Mouse (Mus musculus): Measurements from ENCODE around the gene Dhx33. TPM values are rescaled to one million over a fixed set of nuclear protein-coding genes. Genes with fewer than 3 reads are reported as not detected.

Dhx33 gene
- polyA plus RNA-seq, 1 experiment from 2014 or later: 30.4 TPM

DNA sequence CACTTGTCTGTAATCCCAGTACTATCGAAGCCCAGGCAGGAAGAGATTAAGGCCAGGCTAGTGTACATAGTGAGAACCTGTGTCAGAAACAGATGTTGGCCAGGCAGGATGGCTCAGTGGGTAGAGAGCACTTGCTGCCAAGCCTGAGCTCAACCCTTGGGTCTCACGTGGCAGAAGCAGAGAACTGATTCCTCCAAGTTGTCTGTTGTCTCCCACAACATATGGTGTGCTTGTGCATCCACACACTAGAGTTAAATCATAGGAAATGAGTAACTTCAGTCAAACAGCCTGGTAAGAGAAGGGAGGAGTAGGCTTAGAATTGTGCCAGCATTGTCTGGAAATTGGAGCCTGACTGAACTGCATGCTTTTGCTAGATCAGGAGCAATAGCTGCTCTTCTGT, 29.0 kb downstream of the Dhx33 start:
- no peak overlapping the region for H3K4me3 ChIP-seq
- H3K36me3 ChIP-seq (replicated peaks): peaks cover 83% of the 10 kb centered on the region
- H3K27me3 ChIP-seq (replicated peaks; ENCODE audit: low read depth, poor library complexity, severe bottlenecking): no peaks in the 10 kb centered on the region
- H3K27ac ChIP-seq (replicated peaks): no peak overlapping the region
- H3K9me3 ChIP-seq: no peaks in the 10 kb centered on the region
- peaks cover 8% of the 10 kb centered on the region for H3K4me1 ChIP-seq
- WGBS: 78% methylated on average over 2 of the region's 2 CpGs
- DNase-seq (ENCODE audit: low spot score): no peak

DNA sequence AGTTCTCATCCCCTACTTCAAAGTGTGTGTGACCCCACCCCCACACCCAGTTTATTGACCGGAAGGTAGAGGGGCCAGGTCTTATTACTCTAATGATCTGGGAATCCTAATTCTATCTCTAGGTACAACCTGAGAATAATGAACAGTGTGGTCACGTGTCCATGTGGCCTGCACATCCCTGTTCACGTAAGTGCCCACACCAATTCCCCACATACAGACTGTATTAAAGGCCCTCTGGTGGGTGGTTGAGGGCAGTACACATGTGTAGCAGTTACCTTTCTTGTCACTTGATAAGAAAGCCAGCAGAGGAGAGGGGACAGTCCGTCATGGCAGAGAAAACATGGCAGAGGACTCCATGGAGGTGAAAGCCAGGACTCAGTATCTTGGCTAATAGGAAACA, 30.3 kb downstream of the Dhx33 start:
- Histone ChIP-seq H3K27ac (replicated peaks) (no peak overlapping the region), H3K4me1 (peaks cover 11% of the 10 kb centered on the region), H3K9me3 (no peaks in the 10 kb centered on the region), H3K27me3 (replicated peaks; ENCODE audit: low read depth, poor library complexity, severe bottlenecking) (no peaks in the 10 kb centered on the region), H3K4me3 (no peak overlapping the region), H3K36me3 (replicated peaks) (peaks cover 70% of the 10 kb centered on the region)
- WGBS: 78% methylated on average over 4 of the region's 4 CpGs
- DNase-seq (ENCODE audit: low spot score): peak; percentile 20

DNA sequence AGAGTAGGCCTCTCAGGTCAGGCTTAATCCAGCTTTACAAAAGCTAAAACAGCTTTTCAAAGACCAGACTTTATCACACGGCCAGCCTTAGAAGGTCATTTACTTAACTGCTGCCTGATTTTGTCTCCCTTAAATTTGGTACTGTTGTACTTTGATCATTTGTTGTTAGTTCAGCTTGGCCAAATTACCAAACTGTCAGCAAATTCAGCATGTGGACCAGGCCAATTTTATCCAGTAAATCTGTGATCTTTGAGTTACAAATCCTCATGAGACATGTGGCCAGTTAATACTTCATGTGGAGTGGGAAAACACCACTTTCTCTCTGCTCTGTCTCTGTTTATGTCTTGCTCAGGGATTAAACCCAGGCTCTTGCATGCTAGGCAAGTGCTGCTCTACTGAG, 31.7 kb downstream of the Dhx33 start:
- no peak for DNase-seq (ENCODE audit: low spot score)
- 72% methylated on average over 1 of the region's 1 CpGs for WGBS

DNA sequence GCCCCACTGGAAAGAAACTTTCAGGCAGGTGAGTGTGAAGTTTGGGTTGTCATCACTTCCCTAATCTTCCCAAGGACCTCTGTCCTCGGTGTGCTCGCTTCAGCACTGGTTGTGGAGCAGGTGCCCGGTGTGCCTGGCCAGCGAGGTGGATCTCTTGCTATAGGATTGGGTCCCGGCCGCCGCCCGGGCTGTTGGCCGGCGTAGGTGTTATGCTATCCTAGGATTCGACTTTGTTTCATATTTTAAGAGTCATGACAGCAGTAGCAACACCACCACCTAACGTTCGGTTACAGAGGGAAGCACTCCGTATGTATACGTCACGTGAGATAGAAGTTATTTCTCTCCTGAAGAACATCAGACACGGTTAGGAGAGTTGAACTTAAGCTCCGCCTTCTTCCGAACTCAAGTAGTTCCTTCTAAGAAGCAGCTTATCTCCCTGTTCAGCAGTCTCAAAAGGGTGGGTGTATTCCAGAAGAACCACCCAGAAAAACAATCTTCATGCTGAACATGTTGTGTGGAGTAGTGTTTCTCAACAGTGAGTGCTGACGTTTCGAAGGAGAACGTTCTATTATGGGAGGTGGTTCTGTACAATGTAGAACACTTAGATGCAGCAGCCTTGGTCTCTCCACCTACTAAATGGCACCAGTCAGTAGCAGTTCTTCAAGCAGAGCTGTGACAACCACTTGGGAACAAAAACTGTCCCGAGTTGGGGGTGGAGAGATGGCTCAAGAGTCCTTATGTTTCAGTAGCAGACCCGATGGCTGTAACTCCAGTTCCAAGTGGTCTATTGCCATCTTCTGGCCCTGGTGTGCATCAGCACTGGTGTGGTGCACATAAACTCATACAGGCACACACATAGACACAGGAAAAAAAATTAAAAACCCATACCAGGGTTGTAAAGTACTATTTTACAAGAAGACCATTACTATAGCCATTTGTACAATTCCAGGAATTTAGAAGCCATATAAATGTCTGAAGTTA, 33.4 kb downstream of the Dhx33 start:
- WGBS: 20% methylated on average over 24 of the region's 24 CpGs
- H3K36me3 ChIP-seq (replicated peaks): peaks cover 53% of the 10 kb centered on the region
- H3K27ac ChIP-seq (replicated peaks): peak overlapping the region; percentile 96

More for the DNA sequence above, 31.7 kb downstream of the Dhx33 start:
- Histone ChIP-seq H3K9me3 (no peaks in the 10 kb centered on the region), H3K27me3 (replicated peaks; ENCODE audit: low read depth, poor library complexity, severe bottlenecking) (no peaks in the 10 kb centered on the region), H3K27ac (replicated peaks) (no peak overlapping the region), H3K36me3 (replicated peaks) (peaks cover 58% of the 10 kb centered on the region), H3K4me3 (no peak overlapping the region), H3K4me1 (peaks cover 21% of the 10 kb centered on the region)

DNA sequence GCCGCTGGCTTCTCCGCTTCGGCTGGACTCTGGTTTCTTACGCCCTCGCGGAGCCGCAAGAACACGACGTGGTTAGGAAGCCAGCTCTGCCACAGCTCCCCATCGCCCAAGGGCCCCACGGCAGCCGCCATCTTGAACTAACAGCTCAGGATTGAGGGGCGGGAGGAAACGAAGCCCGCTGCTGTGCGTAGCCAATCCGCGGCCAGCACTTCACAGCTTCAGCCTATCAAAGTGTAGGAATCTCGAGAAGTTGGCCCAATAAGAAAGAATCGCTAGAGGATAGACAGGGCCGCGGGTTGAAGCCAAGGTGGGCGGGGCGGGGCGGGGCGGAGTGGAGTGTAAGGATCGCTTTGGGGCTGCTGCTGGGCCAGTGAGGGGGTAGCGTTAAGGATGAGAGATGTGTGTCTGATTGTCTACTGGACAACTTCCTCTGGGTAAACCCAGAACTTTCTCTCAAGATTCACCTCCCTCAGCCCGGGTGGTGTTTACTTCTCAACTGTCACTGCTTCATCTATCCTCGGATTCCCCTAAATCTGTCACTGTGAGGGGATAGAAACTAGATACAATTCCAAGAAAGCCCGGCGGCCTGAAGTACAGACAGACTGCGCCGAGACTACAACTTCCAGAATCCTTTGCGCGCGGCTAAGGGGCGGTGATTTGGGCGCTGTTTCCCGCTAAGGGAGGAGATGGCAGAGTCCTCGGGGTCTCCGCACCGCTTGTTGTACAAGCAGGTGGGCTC, 34.2 kb downstream of the Dhx33 start, which contains the start of the genes Nup88 and Rpain:
Gene Nup88 (minus strand): TSS at position 153 of the 739 bp plus-strand sequence.
Gene Rpain (plus strand): TSS at position 393 of the 739 bp plus-strand sequence.
- Histone ChIP-seq H3K36me3 (replicated peaks) (peaks cover 53% of the 10 kb centered on the region), H3K4me1 (peaks cover 21% of the 10 kb centered on the region), H3K4me3 (peak within 1 kb of the TSS; percentile 92), H3K27me3 (replicated peaks; ENCODE audit: low read depth, poor library complexity, severe bottlenecking) (no peaks in the 10 kb centered on the region), H3K9me3 (no peaks in the 10 kb centered on the region), H3K27ac (replicated peaks) (peak within 1 kb of the TSS; percentile 96)
- DNase-seq (ENCODE audit: low spot score): peak; percentile 97
- WGBS: under 1% methylated on average over 43 of the region's 43 CpGs

More for the DNA sequence above, 33.4 kb downstream of the Dhx33 start:
- H3K4me3 ChIP-seq: peak overlapping the region; percentile 92
- H3K4me1 ChIP-seq: peaks cover 21% of the 10 kb centered on the region
- DNase-seq (ENCODE audit: low spot score): no peak
- H3K9me3 ChIP-seq: no peaks in the 10 kb centered on the region
- H3K27me3 ChIP-seq (replicated peaks; ENCODE audit: low read depth, poor library complexity, severe bottlenecking): no peaks in the 10 kb centered on the region

DNA sequence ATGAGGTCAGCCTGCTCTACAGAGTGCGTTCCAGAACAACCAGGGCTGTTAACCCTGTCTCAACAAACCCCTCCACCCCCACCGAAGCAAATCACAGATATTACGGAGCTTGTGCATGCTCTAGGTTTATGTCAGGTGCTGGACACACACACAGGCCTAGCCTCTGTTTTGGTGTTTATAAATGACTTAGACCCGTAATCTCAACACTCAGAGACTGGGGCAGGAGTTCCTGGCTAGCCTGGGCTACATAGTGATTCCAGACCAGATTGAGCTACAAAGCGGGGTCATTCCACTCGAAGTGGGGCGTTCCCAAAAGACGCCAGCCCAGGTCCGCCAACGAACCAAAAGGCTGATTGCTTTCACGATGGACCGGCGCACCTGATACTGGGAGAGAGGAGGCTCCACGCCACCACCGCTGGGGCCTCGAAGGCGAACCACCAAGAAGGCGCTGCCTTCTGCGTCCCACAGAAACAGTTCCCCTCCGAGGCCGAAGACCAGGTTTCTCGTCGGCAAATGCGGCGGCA, 34.9 kb downstream of the Dhx33 start:
- Histone ChIP-seq H3K27ac (replicated peaks) (peak overlapping the region; percentile 96), H3K36me3 (replicated peaks) (peaks cover 53% of the 10 kb centered on the region), H3K9me3 (no peaks in the 10 kb centered on the region), H3K27me3 (replicated peaks; ENCODE audit: low read depth, poor library complexity, severe bottlenecking) (no peaks in the 10 kb centered on the region), H3K4me1 (peaks cover 21% of the 10 kb centered on the region), H3K4me3 (peak overlapping the region; percentile 92)
- WGBS: under 1% methylated on average over 25 of the region's 25 CpGs
- DNase-seq (ENCODE audit: low spot score): no peak

DNA sequence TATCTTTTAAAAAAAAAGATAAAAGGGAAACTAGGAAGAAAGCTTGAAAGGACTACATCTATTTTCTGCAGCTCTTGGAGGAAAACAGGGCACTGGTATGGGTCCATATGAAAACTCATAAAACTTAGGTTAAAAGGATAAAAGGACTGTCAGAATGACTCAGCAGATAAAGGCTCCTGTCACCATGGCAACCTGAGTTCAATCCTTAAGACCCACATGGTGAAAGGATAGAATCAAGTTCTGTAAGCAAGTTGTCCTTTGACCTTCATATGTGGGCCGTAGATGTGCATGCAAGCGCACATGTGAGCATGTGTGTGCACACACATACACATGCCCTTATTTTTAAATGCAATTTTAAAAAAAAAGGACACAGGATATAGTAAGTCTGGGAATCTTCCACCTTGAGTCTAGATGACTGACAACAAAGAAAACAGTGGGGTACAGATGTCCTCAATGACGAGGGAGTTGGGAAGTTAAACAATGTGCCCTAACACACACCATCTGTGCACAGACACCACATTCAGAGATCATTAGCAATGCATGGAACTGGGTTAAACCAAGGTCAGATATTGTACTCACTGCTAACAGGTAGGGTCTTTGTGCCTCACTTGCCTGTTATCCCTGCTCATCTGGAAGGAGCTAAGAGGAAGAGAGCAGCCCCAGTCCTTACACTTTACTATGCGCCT, 39.9 kb downstream of the Dhx33 start:
- no peaks in the 10 kb centered on the region for H3K9me3 ChIP-seq
- peaks cover 13% of the 10 kb centered on the region for H3K4me1 ChIP-seq
- no peak overlapping the region for H3K27ac ChIP-seq (replicated peaks)
- H3K27me3 ChIP-seq (replicated peaks; ENCODE audit: low read depth, poor library complexity, severe bottlenecking): no peaks in the 10 kb centered on the region
- 83% methylated on average over 4 of the region's 4 CpGs for WGBS
- DNase-seq (ENCODE audit: low spot score): no peak
- H3K4me3 ChIP-seq: no peak overlapping the region
- H3K36me3 ChIP-seq (replicated peaks): peaks cover 79% of the 10 kb centered on the region

DNA sequence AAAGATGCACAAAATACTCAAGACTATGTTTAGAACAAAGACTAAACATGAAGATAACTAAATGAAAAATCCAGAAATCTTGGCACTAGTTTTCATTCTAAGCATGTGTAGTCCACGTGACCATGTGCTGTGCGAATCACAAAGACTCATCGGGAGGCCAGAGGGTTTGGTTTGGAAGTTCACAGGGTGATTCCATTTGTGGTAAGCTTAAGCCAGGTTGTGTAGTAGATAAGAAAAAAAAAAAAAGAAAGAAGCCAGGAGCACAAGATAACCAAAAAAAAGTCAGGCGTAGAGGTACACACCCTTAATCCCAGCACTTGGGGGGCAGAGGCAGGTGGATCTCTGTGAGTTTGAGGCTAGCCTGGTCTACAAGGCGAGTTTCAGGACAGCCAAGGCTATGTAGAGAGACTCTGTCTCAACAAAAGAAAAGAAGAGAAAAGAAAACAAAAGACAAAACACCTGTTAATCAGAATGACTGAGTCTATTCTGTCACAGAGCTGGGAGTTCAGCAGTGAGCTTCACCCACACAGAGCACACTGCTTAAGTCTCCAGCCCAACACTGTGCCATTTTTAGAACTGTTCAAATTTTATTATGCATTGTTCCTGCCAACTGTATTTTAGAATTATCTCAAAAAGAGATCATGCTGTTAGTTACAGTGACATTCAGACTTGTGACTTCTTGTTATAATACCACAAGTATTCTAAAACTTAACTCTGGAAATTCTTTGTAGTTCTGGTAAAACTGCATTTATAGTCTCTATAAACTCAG, 43.3 kb downstream of the Dhx33 start:
- Histone ChIP-seq H3K4me1 (no peaks in the 10 kb centered on the region), H3K36me3 (replicated peaks) (peaks cover 99% of the 10 kb centered on the region), H3K27ac (replicated peaks) (no peak overlapping the region), H3K9me3 (no peaks in the 10 kb centered on the region), H3K27me3 (replicated peaks; ENCODE audit: low read depth, poor library complexity, severe bottlenecking) (no peaks in the 10 kb centered on the region), H3K4me3 (no peak overlapping the region)
- DNase-seq (ENCODE audit: low spot score): no peak
- 90% methylated on average over 5 of the region's 5 CpGs for WGBS

DNA sequence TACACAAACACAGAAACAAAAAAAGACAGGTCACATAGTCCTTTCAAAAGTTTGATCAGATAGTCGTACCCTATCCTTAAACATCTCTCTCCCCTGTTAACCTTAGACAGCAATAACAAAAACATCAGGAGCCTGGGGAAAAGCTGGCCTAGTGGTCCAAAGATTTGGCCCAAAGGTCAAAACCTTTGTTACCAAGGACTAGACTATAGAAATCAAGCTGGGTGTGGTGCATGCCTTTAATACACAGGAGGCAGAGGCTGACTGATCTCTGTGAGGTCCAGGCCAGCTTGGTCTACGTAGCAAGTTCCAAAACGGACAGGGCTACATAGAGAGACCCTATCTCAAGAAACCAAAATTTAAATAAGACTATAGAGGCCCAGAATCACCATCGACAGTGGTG, 49.5 kb downstream of the Dhx33 start:
- H3K9me3 ChIP-seq: no peaks in the 10 kb centered on the region
- no peak overlapping the region for H3K4me3 ChIP-seq
- no peak overlapping the region for H3K27ac ChIP-seq (replicated peaks)
- DNase-seq (ENCODE audit: low spot score): no peak
- H3K27me3 ChIP-seq (replicated peaks; ENCODE audit: low read depth, poor library complexity, severe bottlenecking): no peaks in the 10 kb centered on the region
- H3K4me1 ChIP-seq: no peaks in the 10 kb centered on the region
- WGBS: 91% methylated on average over 4 of the region's 4 CpGs
- H3K36me3 ChIP-seq (replicated peaks): peaks cover 99% of the 10 kb centered on the region

DNA sequence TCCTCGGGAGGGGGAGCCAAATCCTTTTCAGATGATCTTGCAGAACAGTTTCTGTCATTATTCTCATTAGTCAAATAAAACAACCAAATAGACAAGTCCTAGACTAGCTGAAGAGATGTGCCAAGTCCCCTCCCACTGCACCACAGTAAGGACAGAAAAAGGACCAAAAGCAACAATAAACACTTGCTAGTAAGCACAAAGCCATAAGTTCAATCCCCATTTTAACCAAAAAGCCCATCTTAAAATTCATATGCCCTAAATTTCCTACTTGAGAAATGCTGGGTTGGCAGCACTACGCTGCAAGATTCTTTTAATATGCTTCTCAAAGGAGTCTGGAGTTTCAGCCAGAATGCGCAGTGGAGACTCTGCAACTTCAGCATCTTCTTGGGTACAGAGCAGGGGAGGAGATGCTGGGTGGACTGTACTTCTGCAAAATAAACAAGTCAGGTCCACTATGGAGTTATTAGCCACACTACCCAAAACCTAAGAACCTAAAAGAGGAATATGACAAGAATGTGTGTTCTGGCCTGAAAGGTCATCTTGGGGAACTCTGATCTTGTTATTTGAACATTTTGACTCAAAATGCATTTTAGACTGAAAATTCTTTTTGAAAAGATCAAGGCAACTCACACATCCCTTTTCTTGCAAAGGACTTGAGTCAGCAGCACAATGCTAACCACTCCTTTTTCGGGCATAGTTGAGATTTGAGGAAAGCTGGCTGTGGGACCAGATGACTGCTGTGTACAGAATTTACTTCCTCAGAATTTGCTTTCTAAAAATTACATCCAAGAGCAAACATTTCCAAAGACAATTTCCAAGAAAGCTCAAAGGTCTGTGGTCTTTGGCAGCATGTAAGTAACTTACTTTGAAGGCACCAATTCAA, 59.1 kb downstream of the Dhx33 start:
- no peaks in the 10 kb centered on the region for H3K4me1 ChIP-seq
- WGBS: 94% methylated on average over 4 of the region's 4 CpGs

DNA sequence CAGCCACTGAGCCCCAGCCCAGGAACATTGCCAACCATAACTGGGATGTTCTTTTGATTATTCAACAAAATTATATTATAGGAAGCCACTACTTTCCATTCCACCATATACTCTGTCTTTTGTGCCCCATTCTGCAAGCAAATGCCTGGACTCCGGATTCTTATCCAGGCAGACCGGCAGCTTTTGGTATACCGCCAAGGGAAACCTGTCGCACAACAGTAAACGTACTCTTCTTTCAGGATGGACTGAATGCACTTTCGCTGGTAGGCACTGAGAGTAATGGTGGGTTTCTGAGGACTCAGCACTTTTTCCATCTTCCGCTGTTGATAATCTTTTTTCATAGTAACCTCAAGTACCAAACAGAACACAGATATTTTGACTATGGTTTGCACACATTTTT, 60.6 kb downstream of the Dhx33 start:
- no peaks in the 10 kb centered on the region for H3K9me3 ChIP-seq
- WGBS: 94% methylated on average over 7 of the region's 7 CpGs
- peaks cover 100% of the 10 kb centered on the region for H3K36me3 ChIP-seq (replicated peaks)
- H3K27ac ChIP-seq (replicated peaks): no peak overlapping the region
- DNase-seq (ENCODE audit: low spot score): no peak
- H3K4me3 ChIP-seq: no peak overlapping the region
- no peaks in the 10 kb centered on the region for H3K4me1 ChIP-seq
- no peaks in the 10 kb centered on the region for H3K27me3 ChIP-seq (replicated peaks; ENCODE audit: low read depth, poor library complexity, severe bottlenecking)

More for the DNA sequence above, 59.1 kb downstream of the Dhx33 start:
- Histone ChIP-seq H3K27ac (replicated peaks) (no peak overlapping the region), H3K4me3 (no peak overlapping the region), H3K36me3 (replicated peaks) (peaks cover 100% of the 10 kb centered on the region), H3K9me3 (no peaks in the 10 kb centered on the region), H3K27me3 (replicated peaks; ENCODE audit: low read depth, poor library complexity, severe bottlenecking) (no peaks in the 10 kb centered on the region)
- DNase-seq (ENCODE audit: low spot score): no peak
